Mouse (Mus musculus): ENCODE measurements around the gene Klrb1a. TPM values are rescaled to one million over a fixed set of nuclear protein-coding genes. Genes with fewer than 3 reads are reported as not detected.
"Not testable (repeated sequence)": the region's sequence is repeated elsewhere in the genome, so short reads cannot be mapped to it uniquely, and the experiment has no call there.

The Klrb1a gene
- polyA plus RNA-seq, 1 experiment from 2014 or later, result not detected

- Histone ChIP-seq H3K9ac (no peak overlapping the region), H3K4me2 (no peak overlapping the region), H3K27me3 (replicated peaks) (no peaks in the 10 kb centered on the region), H3K4me1 (no peaks in the 10 kb centered on the region), H3K27ac (replicated peaks) (no peak overlapping the region), H3K9me3 (peaks cover 16% of the 10 kb centered on the region; the same call in 1 of the 2 replicates), H3K4me3 (no peak overlapping the region), H3K36me3 (no peaks in the 10 kb centered on the region)
- no peak for ATAC-seq (ENCODE audit: extremely low read depth, insufficient number of reproducible peaks, low FRiP score, low TSS enrichment)
- 86% methylated on average over 1 of the region's 1 CpGs for WGBS
Measured at GRCm38 (mm10) chr6:128640673-128641072, 17.3 kb upstream of the Klrb1a start.

- H3K27me3 ChIP-seq (replicated peaks); H3K36me3 ChIP-seq; H3K9me3 ChIP-seq; H3K4me2 ChIP-seq; ATAC-seq (ENCODE audit: extremely low read depth, insufficient number of reproducible peaks, low FRiP score, low TSS enrichment); H3K27ac ChIP-seq (replicated peaks); H3K9ac ChIP-seq; H3K4me1 ChIP-seq; H3K4me3 ChIP-seq: not testable (repeated sequence)
- WGBS, result 62% methylated on average over 15 of the region's 15 CpGs
Measured at GRCm38 (mm10) chr6:128630912-128631905, 7.9 kb upstream of the Klrb1a start.

- H3K27me3 ChIP-seq (replicated peaks); H3K4me1 ChIP-seq; ATAC-seq (ENCODE audit: extremely low read depth, insufficient number of reproducible peaks, low FRiP score, low TSS enrichment); H3K4me3 ChIP-seq; H3K9me3 ChIP-seq; H3K9ac ChIP-seq; H3K36me3 ChIP-seq; H3K4me2 ChIP-seq; H3K27ac ChIP-seq (replicated peaks): not testable (repeated sequence)
- 44% methylated on average over 12 of the region's 13 CpGs for WGBS
Measured at GRCm38 (mm10) chr6:128629771-128630739, 6.7 kb upstream of the Klrb1a start.

- not testable (repeated sequence) for H3K9me3 ChIP-seq; H3K27ac ChIP-seq (replicated peaks); H3K36me3 ChIP-seq; H3K9ac ChIP-seq; H3K4me1 ChIP-seq; H3K4me3 ChIP-seq; ATAC-seq (ENCODE audit: extremely low read depth, insufficient number of reproducible peaks, low FRiP score, low TSS enrichment); H3K27me3 ChIP-seq (replicated peaks); H3K4me2 ChIP-seq
- 81% methylated on average over 6 of the region's 6 CpGs for WGBS
Measured at GRCm38 (mm10) chr6:128625246-128625645, 1.9 kb upstream of the Klrb1a start.

- ATAC-seq (ENCODE audit: extremely low read depth, insufficient number of reproducible peaks, low FRiP score, low TSS enrichment), result no peak
- H3K4me2 ChIP-seq, result no peak overlapping the region
- no peak overlapping the region for H3K4me3 ChIP-seq
- no peaks in the 10 kb centered on the region for H3K4me1 ChIP-seq
- H3K27me3 ChIP-seq (replicated peaks), result no peaks in the 10 kb centered on the region
- no peak overlapping the region for H3K9ac ChIP-seq
- H3K27ac ChIP-seq (replicated peaks), result no peak overlapping the region
- H3K9me3 ChIP-seq, result 0 out of 2 replicates have a peak, but pooled peaks cover 3% of the 10 kb centered on the region
- whole genome bisulfite sequencing, result 80% methylated on average over 4 of the region's 4 CpGs
- no peaks in the 10 kb centered on the region for H3K36me3 ChIP-seq
Measured at GRCm38 (mm10) chr6:128624425-128624824, 1.1 kb upstream of the Klrb1a start.

- Histone ChIP-seq H3K4me3 (no peak overlapping the region), H3K36me3 (no peaks in the 10 kb centered on the region), H3K27ac (replicated peaks) (no peak overlapping the region), H3K27me3 (replicated peaks) (no peaks in the 10 kb centered on the region), H3K9me3 (0 out of 2 replicates have a peak, but pooled peaks cover 3% of the 10 kb centered on the region), H3K4me1 (no peaks in the 10 kb centered on the region), H3K9ac (no peak overlapping the region), H3K4me2 (no peak overlapping the region)
- 65% methylated on average over 2 of the region's 2 CpGs for WGBS
- ATAC-seq (ENCODE audit: extremely low read depth, insufficient number of reproducible peaks, low FRiP score, low TSS enrichment), result no peak
Measured at GRCm38 (mm10) chr6:128622733-128623132, 600 bp downstream of the Klrb1a start.

GRCm38 (mm10) chr6:128606350-128606749, 17.0 kb downstream of the Klrb1a start:
- no peak for ATAC-seq (ENCODE audit: extremely low read depth, insufficient number of reproducible peaks, low FRiP score, low TSS enrichment)
- Histone ChIP-seq H3K4me2 (no peak overlapping the region), H3K27me3 (replicated peaks) (no peaks in the 10 kb centered on the region), H3K9ac (no peak overlapping the region), H3K36me3 (no peaks in the 10 kb centered on the region), H3K4me1 (no peaks in the 10 kb centered on the region), H3K27ac (replicated peaks) (no peak overlapping the region), H3K9me3 (no peaks in the 10 kb centered on the region), H3K4me3 (no peak overlapping the region)
- WGBS, result 54% methylated on average over 9 of the region's 9 CpGs

GRCm38 (mm10) chr6:128604512-128604911, 18.8 kb downstream of the Klrb1a start:
- ATAC-seq (ENCODE audit: extremely low read depth, insufficient number of reproducible peaks, low FRiP score, low TSS enrichment), result no peak
- Histone ChIP-seq H3K36me3 (no peaks in the 10 kb centered on the region), H3K27ac (replicated peaks) (no peak overlapping the region), H3K4me1 (no peaks in the 10 kb centered on the region), H3K27me3 (replicated peaks) (no peaks in the 10 kb centered on the region), H3K4me3 (no peak overlapping the region), H3K4me2 (no peak overlapping the region), H3K9ac (no peak overlapping the region), H3K9me3 (no peaks in the 10 kb centered on the region)
- 25% methylated on average over 5 of the region's 5 CpGs for WGBS

- no peaks in the 10 kb centered on the region for H3K36me3 ChIP-seq
- ATAC-seq (ENCODE audit: extremely low read depth, insufficient number of reproducible peaks, low FRiP score, low TSS enrichment), result no peak
- no peak overlapping the region for H3K9ac ChIP-seq
- no peaks in the 10 kb centered on the region for H3K4me1 ChIP-seq
- H3K27me3 ChIP-seq (replicated peaks), result no peaks in the 10 kb centered on the region
- H3K9me3 ChIP-seq, result no peaks in the 10 kb centered on the region
- H3K4me2 ChIP-seq, result no peak overlapping the region
- WGBS, result 55% methylated on average over 10 of the region's 10 CpGs
- no peak overlapping the region for H3K27ac ChIP-seq (replicated peaks)
- H3K4me3 ChIP-seq, result no peak overlapping the region
Measured at GRCm38 (mm10) chr6:128602463-128603201, 20.7 kb downstream of the Klrb1a start.

GRCm38 (mm10) chr6:128602026-128602425, 21.3 kb downstream of the Klrb1a start:
- no peaks in the 10 kb centered on the region for H3K4me1 ChIP-seq

GRCm38 (mm10) chr6:128599555-128599954, 23.8 kb downstream of the Klrb1a start:
- Histone ChIP-seq H3K9me3 (no peaks in the 10 kb centered on the region), H3K9ac (no peak overlapping the region), H3K4me3 (no peak overlapping the region), H3K27me3 (replicated peaks) (no peaks in the 10 kb centered on the region), H3K36me3 (no peaks in the 10 kb centered on the region), H3K4me1 (no peaks in the 10 kb centered on the region), H3K27ac (replicated peaks) (no peak overlapping the region), H3K4me2 (no peak overlapping the region)
- 59% methylated on average over 4 of the region's 4 CpGs for WGBS
- ATAC-seq (ENCODE audit: extremely low read depth, insufficient number of reproducible peaks, low FRiP score, low TSS enrichment), result no peak

More at GRCm38 (mm10) chr6:128602026-128602425, 21.3 kb downstream of the Klrb1a start:
- no peak overlapping the region for H3K4me3 ChIP-seq
- H3K9ac ChIP-seq, result no peak overlapping the region
- WGBS, result 52% methylated on average over 3 of the region's 3 CpGs
- ATAC-seq (ENCODE audit: extremely low read depth, insufficient number of reproducible peaks, low FRiP score, low TSS enrichment), result no peak
- H3K4me2 ChIP-seq, result no peak overlapping the region
- no peaks in the 10 kb centered on the region for H3K9me3 ChIP-seq
- H3K36me3 ChIP-seq, result no peaks in the 10 kb centered on the region
- H3K27me3 ChIP-seq (replicated peaks), result no peaks in the 10 kb centered on the region
- H3K27ac ChIP-seq (replicated peaks), result no peak overlapping the region

All from heart, embryonic 13.5 days (tissue).